Mouse (Mus musculus): ENCODE data around the gene Dnajb2.
A peak's percentile ranks its signal among the peaks of the same experiment; 100 is the strongest.

Dnajb2 gene

DNA sequence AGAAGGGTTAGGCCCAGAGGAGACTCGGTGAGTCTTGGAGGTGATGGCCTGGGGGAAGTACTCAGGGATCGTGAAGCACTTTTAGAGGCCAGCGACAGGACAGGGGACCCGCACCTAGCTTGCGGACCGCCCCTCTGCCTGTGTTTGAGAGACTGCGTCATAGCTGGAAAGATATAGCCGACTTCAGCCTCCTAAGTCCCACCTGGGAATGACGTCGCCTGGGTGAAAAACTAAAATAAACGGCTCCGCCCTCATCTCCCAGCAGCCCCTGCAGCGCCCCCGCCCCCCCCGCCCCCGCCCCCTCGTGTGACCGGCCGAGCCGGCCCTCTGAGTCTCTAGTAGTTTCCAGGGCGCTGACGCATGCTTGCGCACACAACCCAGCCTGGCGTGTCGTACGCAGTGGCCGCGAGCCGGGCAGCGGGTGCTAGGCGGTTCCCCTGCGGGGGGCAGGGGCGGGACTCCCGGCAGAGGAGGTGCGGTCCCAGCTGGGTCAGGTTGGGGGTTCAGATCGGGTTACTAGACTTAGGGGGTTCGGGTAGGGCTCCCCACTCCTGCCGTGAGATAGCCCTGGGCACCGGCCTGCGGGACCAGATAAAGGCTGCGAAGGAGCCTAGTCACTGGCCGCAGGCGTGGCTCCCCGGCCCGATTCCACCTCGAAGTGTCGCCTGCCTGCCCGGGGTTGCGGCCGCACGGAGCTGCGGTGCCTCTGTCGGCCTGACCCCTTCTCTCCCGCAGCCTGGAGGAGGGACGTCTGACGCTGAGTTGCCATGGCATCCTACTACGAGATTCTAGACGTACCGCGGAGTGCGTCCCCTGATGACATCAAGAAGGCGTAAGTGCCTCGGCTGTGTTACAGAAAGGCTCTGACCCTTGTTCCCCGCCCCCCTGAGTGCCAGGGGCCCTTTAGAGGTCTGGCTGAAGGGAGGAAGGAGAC, at the start of gene Dnajb2:
Gene Dnajb2 (plus strand): TSS at position 290 of the 934 bp plus-strand sequence.
- DNase-seq (ENCODE audit: low read depth), result no peak

DNA sequence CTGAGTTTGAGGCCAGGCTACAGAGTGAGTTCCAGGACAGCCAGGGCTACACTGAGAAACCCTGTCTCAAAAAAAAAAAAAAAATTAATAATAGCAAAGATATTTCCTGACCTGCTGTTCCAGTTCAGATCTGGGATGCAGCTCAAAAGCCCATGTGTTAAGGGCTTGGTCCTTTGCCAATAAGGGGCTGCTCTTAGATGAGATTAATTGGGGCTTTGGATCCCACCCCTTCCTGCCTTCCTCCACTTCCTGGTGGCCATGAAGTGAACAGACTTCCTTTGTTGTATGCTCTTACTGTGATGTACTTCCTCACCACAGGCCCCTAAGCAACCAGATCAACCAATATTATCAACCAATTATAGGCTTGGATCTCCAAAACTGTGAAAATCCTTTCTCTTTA, 49.1 kb upstream of the Dnajb2 start:
- no peak for DNase-seq (ENCODE audit: low read depth)

DNA sequence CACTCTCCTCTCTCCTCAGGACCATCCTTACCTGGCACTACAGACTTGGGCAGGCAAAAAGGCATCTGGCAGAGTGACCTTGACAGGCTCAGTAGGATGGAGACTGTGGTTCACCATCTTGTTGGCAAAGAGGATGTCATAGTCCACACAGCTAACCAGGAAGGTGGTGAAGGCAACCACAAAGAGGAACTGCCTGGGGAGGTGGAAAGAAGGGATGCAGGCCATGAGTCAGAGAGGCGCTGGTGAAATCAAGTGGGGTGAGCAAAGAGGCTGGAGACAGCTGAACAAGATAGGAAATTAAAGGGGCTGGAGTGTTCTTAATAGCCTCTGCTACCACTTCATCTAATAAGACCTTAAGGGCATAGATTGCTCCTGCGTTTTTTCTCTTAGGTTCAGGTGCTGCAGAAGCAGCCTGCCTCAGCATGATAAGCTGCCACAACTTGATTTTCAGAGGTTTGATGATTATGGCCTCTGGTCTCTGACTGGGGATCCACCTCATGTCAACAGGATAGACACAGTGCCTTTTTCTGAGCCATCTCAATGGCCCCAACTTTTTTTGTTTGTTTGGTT, 48.2 kb upstream of the Dnajb2 start:
- peak; percentile 70 for DNase-seq (ENCODE audit: low read depth)

DNA sequence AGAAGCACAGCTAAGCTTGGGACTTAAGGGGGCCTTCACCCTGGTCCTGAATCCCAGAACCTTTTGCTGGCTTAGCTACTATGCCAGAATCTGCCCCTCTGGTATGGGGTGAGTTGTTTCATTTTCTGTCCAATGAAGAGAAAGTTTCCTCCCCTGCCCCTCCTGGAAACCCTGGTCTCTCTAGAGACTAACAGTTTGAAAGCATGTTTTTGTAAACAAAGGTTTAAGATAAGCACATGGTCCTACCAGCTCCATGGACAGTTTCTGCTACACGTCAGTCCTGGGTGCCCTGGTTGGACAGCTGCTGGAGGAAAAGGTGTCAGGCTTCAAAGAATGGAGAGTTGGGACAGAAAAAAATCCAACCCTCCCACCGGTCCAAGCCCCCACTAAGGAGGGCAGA, 45.6 kb upstream of the Dnajb2 start:
- no peak for DNase-seq (ENCODE audit: low read depth)

DNA sequence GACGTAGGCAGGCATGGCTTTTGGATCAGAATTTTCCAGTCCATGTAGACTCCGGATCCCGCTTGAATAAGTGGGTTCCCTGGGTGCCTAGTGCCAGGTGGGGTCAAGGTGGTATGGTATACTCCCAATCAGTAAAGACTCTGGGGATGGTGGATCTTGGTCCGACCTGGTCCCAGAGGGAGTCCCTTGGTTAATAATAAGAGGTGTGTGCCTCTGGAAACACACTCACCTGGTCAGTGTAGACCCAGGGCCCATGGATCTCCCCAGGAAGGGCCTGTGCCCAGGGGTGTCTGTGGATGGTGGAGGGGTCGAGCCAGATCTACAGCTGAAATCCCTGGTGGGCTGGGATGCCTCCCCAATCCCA, 45.0 kb upstream of the Dnajb2 start:
- no peak for DNase-seq (ENCODE audit: low read depth)

DNA sequence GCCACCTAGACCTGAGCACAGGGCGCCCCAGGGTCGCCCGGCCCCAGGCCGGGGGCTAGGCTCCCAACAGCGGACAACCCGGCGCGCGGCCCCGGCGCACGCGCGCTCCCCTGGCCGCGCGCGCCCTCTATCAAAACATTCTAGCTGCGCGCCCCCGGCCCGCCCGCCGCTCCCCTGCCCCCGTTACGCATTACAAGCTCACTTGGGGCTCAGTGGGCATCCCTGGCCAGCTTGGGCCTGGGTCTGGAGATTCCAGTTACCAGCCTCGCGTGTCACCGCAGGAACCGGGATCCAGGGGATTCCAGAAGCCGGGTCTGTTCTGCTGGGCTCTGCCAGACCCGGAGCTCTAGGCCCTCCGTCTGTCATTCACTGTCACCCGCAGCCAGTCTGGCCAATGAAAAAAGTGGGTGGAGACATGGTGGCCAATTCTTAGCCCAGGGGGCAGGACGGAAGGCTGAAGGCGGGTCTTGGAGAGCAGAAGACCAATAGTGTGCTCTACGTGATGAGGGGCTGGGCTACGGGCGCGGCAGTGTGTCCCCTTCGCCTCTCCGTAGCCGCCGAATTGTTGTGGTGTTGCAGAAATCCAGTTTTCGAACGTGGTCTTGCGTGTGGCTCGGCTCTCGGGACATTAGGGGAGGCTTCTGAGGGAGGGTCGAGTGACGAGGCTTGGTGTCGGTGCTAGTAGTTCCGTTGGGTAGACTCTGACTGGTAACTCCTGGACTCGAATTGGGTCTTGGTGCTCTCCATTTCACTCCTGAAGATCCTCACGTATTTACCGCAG, 44.4 kb upstream of the Dnajb2 start, which contains the start of the genes Ankzf1 and Atg9a:
Gene Ankzf1 (plus strand): TSS at position 530 of the 781 bp plus-strand sequence.
Gene Atg9a (minus strand): TSS at position 575 of the 781 bp plus-strand sequence.
- DNase-seq (ENCODE audit: low read depth), result peak; percentile 97

DNA sequence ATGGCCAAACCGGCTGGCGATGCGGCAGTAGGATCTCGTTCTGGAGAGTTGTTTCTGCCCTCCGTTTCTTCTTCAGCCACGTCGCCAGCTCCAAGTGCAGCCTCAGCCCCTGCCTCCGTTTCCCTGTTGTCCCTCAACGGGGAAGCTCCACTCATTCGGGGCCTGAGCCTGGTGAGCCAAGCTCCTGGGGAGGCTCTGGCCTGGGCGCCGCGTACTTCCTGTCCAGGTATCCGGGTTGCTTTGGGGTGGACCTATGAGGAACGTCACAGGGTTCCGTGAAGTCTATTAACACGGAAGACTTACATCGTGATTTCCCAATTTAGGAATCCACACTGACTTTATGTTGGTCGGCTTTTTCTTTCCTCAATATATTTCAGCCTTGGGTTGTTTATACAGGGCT, 43.8 kb upstream of the Dnajb2 start:
- DNase-seq (ENCODE audit: low read depth), result no peak

DNA sequence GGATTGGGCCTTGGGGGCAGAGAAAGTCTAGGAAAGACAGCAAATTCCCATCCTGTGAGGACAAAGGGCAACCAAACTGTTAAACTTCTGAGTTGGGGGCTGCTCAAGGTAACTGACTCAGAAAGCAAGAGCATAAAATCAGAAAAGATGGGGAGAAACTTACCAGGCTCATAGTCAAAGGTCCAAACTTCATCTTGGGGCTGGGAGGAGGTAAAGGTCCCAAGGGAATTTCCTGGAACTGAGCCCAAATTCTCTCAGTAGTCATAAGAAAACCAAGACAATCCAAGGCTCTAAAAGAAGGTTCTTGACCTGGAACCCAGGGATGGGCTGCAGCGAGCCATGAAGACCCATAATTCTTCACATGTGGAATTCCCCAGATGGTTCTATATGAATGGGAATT, 35.0 kb upstream of the Dnajb2 start:
- DNase-seq (ENCODE audit: low read depth), result no peak

DNA sequence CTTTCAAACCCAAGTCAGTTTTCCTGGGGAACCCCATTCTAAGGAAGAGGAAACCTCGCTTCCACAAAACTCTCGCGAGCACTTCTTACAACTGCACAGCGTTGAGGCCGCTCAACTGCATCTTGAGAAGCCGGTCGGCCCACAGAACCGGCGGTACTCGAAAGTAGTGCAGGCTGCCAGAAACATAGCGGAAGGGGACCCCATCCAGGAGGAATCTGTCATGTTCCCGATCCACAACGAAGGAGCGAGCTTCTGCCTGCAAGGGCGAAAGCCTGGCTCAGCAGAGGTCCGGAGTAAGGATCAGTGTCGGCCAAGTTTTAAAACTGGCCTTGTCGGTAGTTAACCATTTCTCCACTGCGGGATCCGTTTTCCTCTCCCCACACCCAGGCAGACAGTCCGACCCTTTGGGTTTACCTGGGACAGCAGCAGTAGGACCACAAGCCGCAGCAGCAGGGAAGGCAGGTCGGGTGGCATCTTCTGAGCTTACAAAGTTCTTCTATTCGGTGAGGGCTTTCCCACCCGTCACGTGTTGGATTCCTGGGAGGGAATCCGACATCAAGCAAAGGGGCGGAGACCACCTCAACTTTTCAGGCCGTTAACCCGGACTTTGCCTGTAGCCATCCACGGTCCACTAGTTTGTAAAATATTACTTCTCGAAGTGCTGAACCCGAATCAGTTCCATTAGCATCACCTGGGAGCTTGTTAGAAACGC, 27.1 kb upstream of the Dnajb2 start:
- DNase-seq (ENCODE audit: low read depth), result no peak

DNA sequence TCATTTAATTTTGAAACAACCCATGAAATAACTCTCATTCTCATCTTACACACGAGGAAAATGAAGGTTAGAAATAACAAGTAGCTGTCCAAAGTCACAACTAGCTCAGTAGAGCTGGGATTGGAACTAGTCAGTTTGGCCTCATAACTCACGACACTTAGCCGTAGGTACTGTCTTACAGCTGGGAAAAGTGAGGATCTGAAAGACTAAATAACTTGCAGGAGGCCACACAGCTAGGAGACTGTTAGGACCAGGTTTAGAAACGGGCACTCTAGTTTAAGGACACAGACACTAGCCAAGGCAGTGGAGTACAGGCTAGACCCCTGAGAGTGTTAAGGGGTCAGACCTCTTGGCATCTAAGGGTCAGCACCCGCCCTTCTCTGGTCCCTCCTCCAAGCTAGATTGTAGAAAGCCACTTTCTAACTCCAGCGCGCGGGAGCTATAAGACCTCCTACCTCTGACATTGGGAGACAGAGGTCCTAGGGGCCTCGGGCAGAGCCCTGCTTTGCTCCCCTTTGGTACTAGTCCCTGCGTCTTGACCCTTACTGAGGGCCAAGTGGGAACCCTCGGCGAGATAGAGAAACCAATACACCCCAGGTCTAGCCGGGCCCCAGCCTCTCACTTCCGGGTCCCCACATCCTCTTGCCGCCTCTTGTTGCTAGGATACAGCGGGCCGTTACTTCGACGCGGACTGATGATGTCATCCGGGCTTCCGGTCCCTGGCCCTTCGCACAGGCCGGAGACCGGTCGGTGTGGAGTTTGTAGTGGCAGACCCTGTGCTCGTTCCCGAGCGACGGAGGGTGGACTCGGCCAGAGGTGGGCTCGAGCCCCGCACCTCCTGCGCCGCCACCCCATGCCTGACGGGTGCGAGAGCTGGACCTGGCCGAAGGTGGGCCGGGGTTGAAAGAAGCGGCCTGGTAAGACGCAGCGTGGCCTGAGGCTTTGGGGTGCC, 25.8 kb upstream of the Dnajb2 start, which contains the start of the genes Glb1l and Stk16:
Gene Glb1l (minus strand): TSS at position 678 of the 952 bp plus-strand sequence.
Gene Stk16 (plus strand): TSS at position 703 of the 952 bp plus-strand sequence.
- DNase-seq (ENCODE audit: low read depth), result peak; percentile 95

DNA sequence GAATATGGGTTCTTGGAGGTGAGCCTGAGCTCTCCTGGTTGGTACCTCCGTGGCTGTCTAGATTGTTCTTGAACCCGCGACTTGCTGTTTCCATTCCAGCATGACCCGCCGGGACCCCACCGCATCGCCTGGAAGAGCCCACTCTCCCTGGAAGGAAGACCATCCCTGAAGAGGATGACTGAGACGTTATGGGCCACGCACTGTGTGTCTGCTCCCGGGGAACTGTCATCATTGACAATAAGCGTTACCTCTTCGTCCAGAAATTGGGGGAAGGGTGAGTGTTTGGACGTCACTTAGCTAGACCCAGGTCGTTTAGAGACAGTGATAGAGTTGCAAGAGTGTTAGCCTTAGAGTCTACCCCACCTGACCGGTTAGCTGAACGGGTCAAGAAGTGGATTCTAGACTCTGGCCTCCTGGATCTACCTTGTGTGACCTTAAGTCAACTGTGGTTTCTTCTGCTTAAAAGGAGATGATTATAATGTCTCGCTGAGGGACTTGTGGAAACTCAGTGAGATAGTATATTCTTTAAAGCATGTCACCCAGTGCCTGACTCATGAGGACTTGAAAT, 25.0 kb upstream of the Dnajb2 start:
- no peak for DNase-seq (ENCODE audit: low read depth)

DNA sequence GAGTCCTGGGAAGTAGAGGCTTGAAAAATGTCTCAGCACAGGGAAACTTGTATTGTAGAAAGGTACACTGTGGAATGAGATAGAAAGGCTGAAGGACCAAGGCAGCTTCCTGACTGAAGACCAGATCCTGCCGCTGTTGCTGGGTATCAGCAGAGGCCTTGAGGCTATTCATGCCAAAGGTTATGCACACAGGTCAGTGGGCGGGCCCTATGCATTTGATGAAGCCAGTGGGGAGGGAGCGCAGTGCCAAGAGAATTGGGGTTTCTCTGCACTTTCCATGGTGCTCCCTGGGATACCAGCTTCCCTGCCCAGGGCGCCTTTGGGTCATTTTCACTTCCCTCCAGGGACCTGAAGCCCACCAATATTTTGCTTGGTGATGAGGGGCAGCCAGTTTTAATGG, 23.7 kb upstream of the Dnajb2 start:
- DNase-seq (ENCODE audit: low read depth), result no peak

DNA sequence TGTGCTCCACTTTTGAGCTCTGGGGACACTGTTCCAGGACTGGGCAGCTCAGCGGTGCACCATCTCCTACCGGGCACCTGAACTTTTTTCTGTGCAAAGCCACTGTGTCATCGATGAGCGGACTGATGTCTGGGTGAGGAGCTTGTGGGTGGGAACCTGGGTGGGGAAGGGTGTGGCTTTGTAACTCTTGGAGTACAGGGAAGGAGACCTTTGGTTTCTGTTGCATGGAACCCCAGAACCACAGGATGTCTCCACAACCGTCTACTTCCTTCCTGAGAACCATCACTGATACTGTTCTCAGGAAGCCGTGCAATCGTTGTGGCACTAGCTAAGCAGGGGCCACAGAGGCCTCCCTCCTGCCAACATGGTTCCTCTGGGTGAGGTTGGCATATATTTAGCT, 23.1 kb upstream of the Dnajb2 start:
- no peak for DNase-seq (ENCODE audit: low read depth)

DNA sequence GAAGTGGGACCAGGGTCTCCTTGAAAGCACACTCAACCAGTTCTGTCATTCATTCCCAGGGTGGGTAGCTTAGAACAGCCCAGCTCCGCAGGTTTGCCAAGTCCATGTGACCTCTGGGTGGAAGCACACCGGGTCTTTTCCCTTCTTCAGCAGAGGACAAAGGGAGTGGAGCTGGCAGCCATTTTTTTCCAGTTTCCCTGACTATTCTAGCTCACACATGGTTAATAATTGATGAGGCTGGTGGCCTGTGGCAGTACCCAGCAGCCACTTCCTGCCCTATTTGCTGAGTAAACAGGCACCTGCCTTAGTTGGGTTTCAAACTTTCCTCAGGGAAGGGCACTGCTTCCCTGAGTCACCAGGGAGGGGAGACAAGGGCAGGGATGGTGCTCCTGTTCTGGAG, 21.8 kb upstream of the Dnajb2 start:
- DNase-seq (ENCODE audit: low read depth), result no peak

DNA sequence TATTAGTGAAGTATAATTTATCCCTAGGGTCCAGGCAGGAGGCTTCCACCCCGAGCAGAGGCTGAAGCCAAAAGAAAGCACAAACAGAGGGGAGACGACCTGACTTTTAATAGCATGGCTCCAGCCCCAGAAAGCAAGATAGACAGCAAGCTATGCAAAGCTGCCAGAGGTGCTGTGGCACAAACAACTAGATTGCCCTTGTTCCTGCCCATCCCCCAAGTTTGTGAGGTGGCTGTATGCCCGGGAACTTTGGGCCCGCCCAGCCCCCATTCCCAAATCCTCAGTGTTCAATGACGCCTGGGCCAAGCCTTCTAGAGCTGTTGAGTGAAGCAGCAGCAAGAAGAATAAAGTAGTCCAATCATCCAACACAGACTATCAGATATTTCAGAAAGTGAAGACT, 21.3 kb upstream of the Dnajb2 start:
- no peak for DNase-seq (ENCODE audit: low read depth)

DNA sequence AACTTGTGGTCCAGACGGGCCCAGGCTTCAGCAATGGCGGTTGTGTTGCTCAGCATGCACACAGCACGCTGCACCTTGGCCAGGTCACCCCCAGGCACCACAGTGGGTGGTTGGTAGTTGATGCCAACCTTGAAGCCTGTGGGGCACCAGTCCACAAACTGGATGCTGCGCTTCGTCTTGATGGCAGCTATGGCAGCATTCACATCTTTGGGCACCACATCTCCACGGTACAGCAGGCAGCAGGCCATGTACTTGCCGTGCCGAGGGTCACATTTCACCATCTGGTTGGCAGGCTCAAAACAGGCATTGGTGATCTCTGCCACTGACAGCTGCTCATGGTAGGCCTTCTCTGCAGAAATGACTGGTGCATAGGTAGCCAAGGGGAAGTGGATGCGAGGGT, 20.4 kb upstream of the Dnajb2 start:
- no peak for DNase-seq (ENCODE audit: low read depth)

DNA sequence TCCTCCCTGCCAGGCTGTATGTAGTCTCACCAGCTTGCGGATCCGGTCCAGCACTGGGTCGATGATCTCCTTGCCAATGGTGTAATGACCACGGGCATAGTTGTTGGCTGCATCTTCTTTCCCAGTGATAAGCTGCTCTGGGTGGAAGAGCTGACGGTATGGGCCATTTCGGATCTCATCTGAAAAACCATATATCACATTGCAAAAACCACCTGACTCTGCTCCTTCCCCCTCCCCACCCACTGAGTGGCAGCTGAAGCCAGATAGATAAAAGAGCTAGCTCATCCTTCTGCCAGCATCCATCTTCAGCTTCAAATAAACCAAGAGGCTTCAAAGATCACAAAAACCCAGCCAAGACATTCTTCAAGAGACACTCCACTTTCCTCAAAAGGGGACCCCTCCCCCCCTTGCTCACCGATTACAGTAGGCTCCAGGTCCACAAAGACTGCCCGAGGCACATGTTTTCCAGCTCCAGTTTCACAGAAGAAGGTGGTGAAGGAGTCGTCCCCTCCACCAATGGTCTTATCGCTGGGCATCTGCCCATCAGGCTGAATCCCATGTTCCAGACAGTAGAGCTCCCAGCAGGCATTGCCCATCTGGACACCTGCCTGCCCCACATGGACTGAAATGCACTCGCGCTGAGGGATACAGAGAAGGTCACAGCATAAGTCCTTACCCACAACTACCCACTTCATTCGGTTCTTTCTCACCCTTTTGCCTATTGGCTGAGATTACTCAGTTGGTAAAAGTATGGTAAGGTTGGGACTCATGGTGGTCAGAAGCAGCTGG, 19.2 kb upstream of the Dnajb2 start:
- DNase-seq (ENCODE audit: low read depth), result no peak

DNA sequence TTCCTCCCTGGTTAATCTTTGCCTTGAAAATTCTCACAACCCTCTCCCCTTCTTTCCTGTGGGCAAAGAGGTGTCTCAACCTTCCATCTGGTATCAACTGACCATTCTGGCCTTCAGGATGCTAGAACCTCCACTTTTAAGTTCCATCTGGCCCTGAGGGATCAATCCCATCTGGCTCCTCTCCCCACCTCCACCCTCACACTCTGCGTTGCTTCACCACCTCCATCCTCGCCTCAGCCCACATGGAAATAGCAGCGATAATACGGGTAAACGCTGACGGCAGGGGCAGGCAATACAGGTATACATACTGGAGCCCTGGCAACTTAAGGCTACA, 18.3 kb upstream of the Dnajb2 start:
- no peak for DNase-seq (ENCODE audit: low read depth)

DNA sequence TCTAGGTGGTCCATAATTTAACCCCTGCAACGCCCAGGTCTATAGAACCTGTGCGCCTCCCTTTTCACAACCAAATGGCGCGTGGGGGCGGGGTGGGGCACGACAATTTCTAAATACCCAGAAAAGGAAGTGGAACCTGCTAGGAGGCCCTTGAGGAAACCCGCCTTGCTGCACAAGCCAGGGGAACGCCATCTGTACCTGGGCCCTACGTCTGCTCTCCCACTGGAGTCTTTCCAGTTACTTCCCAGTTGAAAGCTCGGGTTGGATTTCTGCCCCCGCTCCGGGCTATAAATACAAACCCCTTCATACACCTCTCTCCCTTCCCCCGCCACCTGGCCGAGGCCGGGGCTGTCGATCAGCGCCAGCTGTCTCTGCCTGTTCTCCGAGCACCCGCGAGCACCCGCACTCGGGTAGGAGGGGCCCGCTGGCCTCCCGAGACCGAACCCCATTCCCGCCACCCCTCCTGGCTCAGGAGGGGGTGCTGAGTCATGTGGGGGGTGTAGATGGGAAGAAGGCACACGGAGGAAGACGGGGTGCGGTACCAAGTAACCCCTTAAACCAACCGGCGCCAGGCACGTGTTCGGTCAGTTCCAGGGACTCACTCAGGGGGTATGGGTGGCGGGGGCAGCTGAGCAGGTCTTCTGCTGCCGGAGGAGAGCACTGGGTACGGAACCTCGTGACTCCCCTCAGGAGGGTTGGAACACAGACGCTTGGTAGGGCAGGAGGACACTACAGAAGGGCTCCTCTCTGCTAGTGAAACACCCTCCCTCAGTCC, 17.8 kb upstream of the Dnajb2 start:
- DNase-seq (ENCODE audit: low read depth), result no peak
